ENCODE assay signal across 26 mouse cellular contexts in genomic region chr15:96685273-96685672, GRCm38 (mm10). TPM values are rescaled to one million over a fixed set of nuclear protein-coding genes. Genes with fewer than 3 reads are reported as not detected.
DNase-seq lines count a peak whose midpoint lies in the region; ATAC-seq and TF ChIP-seq lines count a peak whose summit lies in the region.
"Had no signal": no experiment of that assay in that cellular context is flagged by ENCODE, and none has a peak within 500 bp of the region (broad histone marks: within the 10 kb centered on the region; RNA-seq: fewer than 3 reads in every experiment).

No protein-coding gene starts in this region.

- no peak overlapping the region for H3K27ac ChIP-seq in midbrain, embryonic 16.5 days (ENCODE audit: low read length)
- no peak overlapping the region for H3K27ac ChIP-seq in intestine, postnatal 0 days (ENCODE audit: low read depth, low read length)
- H3K27ac ChIP-seq: forebrain, embryonic 10.5 days; forebrain, embryonic 13.5 days; gastrocnemius, adult 2 months; heart, embryonic 15.5 days; hindbrain, embryonic 12.5 days; hindbrain, embryonic 15.5 days; intestine, embryonic 15.5 days had no signal

- H3K4me3 ChIP-seq in midbrain, embryonic 16.5 days (ENCODE audit: low read depth, low read length) = no peak overlapping the region
- H3K4me3 ChIP-seq in intestine, postnatal 0 days (ENCODE audit: low read depth, low read length) = no peak overlapping the region
- H3K4me3 ChIP-seq: forebrain, embryonic 10.5 days; forebrain, embryonic 13.5 days; gastrocnemius, adult 2 months; heart, embryonic 12.5 days; hindbrain, embryonic 12.5 days; hindbrain, embryonic 15.5 days; intestine, embryonic 15.5 days had no signal

- H3K9ac ChIP-seq in midbrain, embryonic 16.5 days (ENCODE audit: low read depth, low read length) = no peak overlapping the region
- no peak overlapping the region for H3K9ac ChIP-seq in intestine, postnatal 0 days (ENCODE audit: low read depth, low read length)
- H3K9ac ChIP-seq: forebrain, embryonic 13.5 days; forebrain, postnatal 0 days; heart, embryonic 12.5 days; heart, embryonic 15.5 days; hindbrain, embryonic 12.5 days; hindbrain, embryonic 15.5 days; intestine, embryonic 15.5 days had no signal

- H3K36me3 ChIP-seq in midbrain, embryonic 16.5 days (ENCODE audit: control insufficient read depth, insufficient read depth, low read length) = peaks cover 14% of the 10 kb centered on the region
- peaks cover 22% of the 10 kb centered on the region for H3K36me3 ChIP-seq in intestine, postnatal 0 days (ENCODE audit: control insufficient read depth, insufficient read depth)

- peak; percentile 39 for ATAC-seq in common myeloid progenitor, adult 5-6 weeks (replicated peaks; ENCODE audit: low read depth, poor library complexity, severe bottlenecking)
- peak; percentile 21; the same call in 1 of the 2 replicates for ATAC-seq in megakaryocyte progenitor cell, adult 5-6 weeks (replicated peaks; ENCODE audit: poor library complexity)
- no peak for ATAC-seq in midbrain, embryonic 16.5 days
- no peak for ATAC-seq in intestine, postnatal 0 days
- ATAC-seq: activated CD4-positive, CD25-positive, alpha-beta regulatory T cell, adult 4 months; forebrain, embryonic 13.5 days; intestine, embryonic 15.5 days had no signal

- no peak overlapping the region for H3K4me2 ChIP-seq in midbrain, embryonic 16.5 days (ENCODE audit: low read length)
- no peak overlapping the region for H3K4me2 ChIP-seq in intestine, postnatal 0 days (replicated peaks; ENCODE audit: low read depth)
- H3K4me2 ChIP-seq: forebrain, embryonic 13.5 days; hindbrain, embryonic 12.5 days; hindbrain, embryonic 15.5 days had no signal

- peak; percentile 76 for DNase-seq in heart, adult 11 months
- no peak for DNase-seq in heart, postnatal 10 days
- DNase-seq in A20 (ENCODE audit: low read depth, low spot score) = peak; percentile 73
- DNase-seq in left cerebral cortex, adult 9 months (ENCODE audit: low spot score in 2 of 2) = no peak
- DNase-seq: adrenal gland, adult 8-10 months; adrenal gland, postnatal 25 days; B cell, adult 2 months; cerebellum, adult 11-12 months; cerebellum, adult 8-10 months; cerebellum, postnatal 10 days; cerebellum, postnatal 36 days; forebrain, postnatal 0 days; gastrocnemius, adult 2 months; gastrocnemius, postnatal 14 days had no signal

- peaks cover 5% of the 10 kb centered on the region; the same call in 1 of the 2 replicates for H3K4me1 ChIP-seq in midbrain, embryonic 16.5 days (ENCODE audit: control insufficient read depth, insufficient read depth, low read length)
- H3K4me1 ChIP-seq in intestine, postnatal 0 days (replicated peaks; ENCODE audit: control insufficient read depth, insufficient read depth, low read length) = no peaks in the 10 kb centered on the region
- H3K4me1 ChIP-seq: forebrain, embryonic 13.5 days had no signal

- WGBS in midbrain, embryonic 16.5 days = 65% methylated on average over 6 of the region's 6 CpGs
- 64% methylated on average over 6 of the region's 6 CpGs for WGBS in intestine, postnatal 0 days

- intact Hi-C loops in heart, postnatal 10 days (cut with DNase I) = no loop called here

- no peak for TF ChIP-seq CTCF in intestine, postnatal 0 days (IDR thresholded peaks at IDR 0.05; ENCODE audit: low read depth)

- no peaks in the 10 kb centered on the region for H3K27me3 ChIP-seq in midbrain, embryonic 16.5 days (ENCODE audit: control insufficient read depth, insufficient read depth, low read depth, low read length)
- H3K27me3 ChIP-seq in intestine, postnatal 0 days (replicated peaks; ENCODE audit: control insufficient read depth, insufficient read depth, low read length) = no peaks in the 10 kb centered on the region
- H3K27me3 ChIP-seq: forebrain, embryonic 13.5 days; heart, embryonic 15.5 days; hindbrain, embryonic 12.5 days; hindbrain, embryonic 15.5 days; intestine, embryonic 15.5 days had no signal

- no peaks in the 10 kb centered on the region for H3K9me3 ChIP-seq in midbrain, embryonic 16.5 days (replicated peaks; ENCODE audit: control insufficient read depth, low read length, poor library complexity, severe bottlenecking)
- H3K9me3 ChIP-seq in intestine, postnatal 0 days (ENCODE audit: control insufficient read depth) = no peaks in the 10 kb centered on the region
- H3K9me3 ChIP-seq: forebrain, embryonic 10.5 days; forebrain, embryonic 13.5 days; heart, embryonic 12.5 days; heart, embryonic 15.5 days; hindbrain, embryonic 12.5 days; hindbrain, embryonic 15.5 days; intestine, embryonic 15.5 days had no signal

RNA-seq across cellular contexts. Expression of gene Slc38a2, which starts 14.3 kb away (rescaled TPM):
- 100 to 1,000 TPM; 312 to 340 TPM for total RNA-seq in heart, postnatal 10 days (2021)
- total RNA-seq in common myeloid progenitor, adult 5-6 weeks (2017) = 85.6 and 103 TPM in 2 replicates
- total RNA-seq in megakaryocyte progenitor cell, adult 5-6 weeks (2015) = 149 and 157 TPM in 2 replicates
- 70.7 and 73.4 TPM in 2 replicates for total RNA-seq in megakaryocyte progenitor cell, adult 5-6 weeks (2017)
- 111 and 127 TPM in 2 replicates for polyA plus RNA-seq in midbrain, embryonic 16.5 days (2015; fragmentation: Nextera tagmentation; extraction: Ambion mirVana)
- 27.9 and 28.5 TPM in 2 replicates for polyA plus RNA-seq in intestine, postnatal 0 days (2015; fragmentation: Nextera tagmentation; extraction: Ambion mirVana)

RNA-seq across cellular contexts. Expression of gene Slc38a1, which starts 42.6 kb away (rescaled TPM):
- 10 to 100 TPM; 51.6 to 60.4 TPM for total RNA-seq in heart, postnatal 10 days (2021)
- total RNA-seq in common myeloid progenitor, adult 5-6 weeks (2017) = 74.6 and 85.3 TPM in 2 replicates
- total RNA-seq in megakaryocyte progenitor cell, adult 5-6 weeks (2015) = 94.0 and 107 TPM in 2 replicates
- 53.2 and 63.8 TPM in 2 replicates for total RNA-seq in megakaryocyte progenitor cell, adult 5-6 weeks (2017)
- 120 and 142 TPM in 2 replicates for polyA plus RNA-seq in midbrain, embryonic 16.5 days (2015; fragmentation: Nextera tagmentation; extraction: Ambion mirVana)
- polyA plus RNA-seq in intestine, postnatal 0 days (2015; fragmentation: Nextera tagmentation; extraction: Ambion mirVana) = 78.6 and 79.8 TPM in 2 replicates

Comparison
In these comparisons a context has a peak if more than half of its experiments do, and no peak if none do; other contexts are left out.
1. DNase-seq: peak in heart, adult 11 months (single experiment) and A20 (single experiment); none in heart, postnatal 10 days (0 of 2) and left cerebral cortex, adult 9 months (0 of 2).
2. ATAC-seq: peak in common myeloid progenitor, adult 5-6 weeks (single experiment) and megakaryocyte progenitor cell, adult 5-6 weeks (single experiment); none in midbrain, embryonic 16.5 days (single experiment) and intestine, postnatal 0 days (single experiment).